Comparison of ENCODE assay signal across 16 mouse cellular contexts in the genomic region with DNA sequence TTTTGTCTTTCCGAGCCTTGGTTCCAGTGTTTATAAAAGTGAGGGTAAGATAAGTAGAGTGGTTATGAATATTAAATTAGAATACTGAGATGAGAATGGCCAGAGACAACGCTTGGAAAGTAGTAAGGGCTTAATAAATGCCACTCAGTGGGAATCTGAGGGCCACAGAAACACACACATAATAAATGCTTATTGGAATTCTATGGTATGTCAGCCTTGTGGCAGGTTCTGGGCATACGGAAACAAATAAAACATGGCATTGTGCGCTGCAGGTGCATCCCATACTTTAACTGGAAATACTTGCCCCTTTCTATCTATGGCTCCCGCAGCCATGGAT. TPM values are rescaled to one million over a fixed set of nuclear protein-coding genes. Genes with fewer than 3 reads are reported as not detected.
DNase-seq lines count a peak whose midpoint lies in the region; ATAC-seq and TF ChIP-seq lines count a peak whose summit lies in the region.
"Had no signal": no experiment of that assay in that cellular context is flagged by ENCODE, and none has a peak within 500 bp of the region (broad histone marks: within the 10 kb centered on the region; RNA-seq: fewer than 3 reads in every experiment).

No protein-coding gene starts in this region.

- peaks cover 7% of the 10 kb centered on the region for H3K4me1 ChIP-seq in cortical plate, adult 2 months (ENCODE audit: control insufficient read depth, insufficient read depth, low read length)
- H3K4me1 ChIP-seq in forebrain, embryonic 12.5 days, result peaks cover 28% of the 10 kb centered on the region
- H3K4me1 ChIP-seq in hindbrain, embryonic 13.5 days (replicated peaks), result peaks cover 45% of the 10 kb centered on the region
- H3K4me1 ChIP-seq in midbrain, embryonic 14.5 days (ENCODE audit: control insufficient read depth, insufficient read depth, low read length), result peaks cover 19% of the 10 kb centered on the region
- H3K4me1 ChIP-seq: stomach, embryonic 15.5 days had no signal

- 0 out of 2 replicates have a peak overlapping the region, but pooled peaks have one; percentile 18 for H3K27ac ChIP-seq in cortical plate, adult 2 months (ENCODE audit: insufficient read depth, low read length)
- peak overlapping the region; percentile 89 for H3K27ac ChIP-seq in forebrain, embryonic 12.5 days
- H3K27ac ChIP-seq in hindbrain, embryonic 13.5 days, result peak overlapping the region; percentile 82
- H3K27ac ChIP-seq in midbrain, embryonic 14.5 days (replicated peaks; ENCODE audit: low read depth, low read length), result peak overlapping the region; percentile 84
- H3K27ac ChIP-seq: heart, embryonic 15.5 days; limb, embryonic 13.5 days; stomach, embryonic 15.5 days had no signal

- no peak overlapping the region for H3K4me3 ChIP-seq in cortical plate, adult 2 months (ENCODE audit: insufficient read depth, low read length)
- H3K4me3 ChIP-seq in forebrain, embryonic 12.5 days (replicated peaks), result no peak overlapping the region
- no peak overlapping the region for H3K4me3 ChIP-seq in hindbrain, embryonic 13.5 days
- H3K4me3 ChIP-seq in midbrain, embryonic 14.5 days (replicated peaks; ENCODE audit: low read depth, low read length), result no peak overlapping the region
- H3K4me3 ChIP-seq: heart, embryonic 15.5 days; limb, embryonic 13.5 days; stomach, embryonic 15.5 days had no signal

- no peak for DNase-seq in midbrain, embryonic 14.5 days
- no peak for DNase-seq in adrenal gland, postnatal 36 days
- no peak for DNase-seq in gastrocnemius, postnatal 14 days
- DNase-seq in thymus, postnatal 14 days, result no peak
- no peak for DNase-seq in frontal cortex, postnatal 25 days (ENCODE audit: low spot score in 2 of 2)
- DNase-seq: cerebellum, postnatal 10 days; spleen, adult 18-20 months; thymus, postnatal 25 days had no signal

- H3K27me3 ChIP-seq in forebrain, embryonic 12.5 days, result no peaks in the 10 kb centered on the region
- no peaks in the 10 kb centered on the region for H3K27me3 ChIP-seq in hindbrain, embryonic 13.5 days
- H3K27me3 ChIP-seq in midbrain, embryonic 14.5 days (ENCODE audit: control insufficient read depth, insufficient read depth, low read length), result no peaks in the 10 kb centered on the region
- H3K27me3 ChIP-seq: heart, embryonic 15.5 days; limb, embryonic 13.5 days; stomach, embryonic 15.5 days had no signal

- no peak overlapping the region for H3K9ac ChIP-seq in forebrain, embryonic 12.5 days
- no peak overlapping the region for H3K9ac ChIP-seq in hindbrain, embryonic 13.5 days
- H3K9ac ChIP-seq in midbrain, embryonic 14.5 days (replicated peaks; ENCODE audit: low read length), result no peak overlapping the region
- H3K9ac ChIP-seq: heart, embryonic 15.5 days; limb, embryonic 13.5 days; stomach, embryonic 15.5 days had no signal

- no peak for TF ChIP-seq CTCF in cortical plate, adult 2 months (IDR thresholded peaks at IDR 0.05; ENCODE audit: extremely low read depth, insufficient read depth, low read length)

- peak overlapping the region; percentile 26; the same call in 1 of the 2 replicates for H3K4me2 ChIP-seq in forebrain, embryonic 12.5 days
- 0 out of 2 replicates have a peak overlapping the region, but pooled peaks have one; percentile 0 for H3K4me2 ChIP-seq in hindbrain, embryonic 13.5 days
- peak overlapping the region; percentile 31 for H3K4me2 ChIP-seq in midbrain, embryonic 14.5 days (ENCODE audit: low read length)
- H3K4me2 ChIP-seq: heart, embryonic 15.5 days; limb, embryonic 13.5 days; stomach, embryonic 15.5 days had no signal

- no peaks in the 10 kb centered on the region for H3K36me3 ChIP-seq in forebrain, embryonic 12.5 days (replicated peaks)
- H3K36me3 ChIP-seq in hindbrain, embryonic 13.5 days, result no peaks in the 10 kb centered on the region
- no peaks in the 10 kb centered on the region for H3K36me3 ChIP-seq in midbrain, embryonic 14.5 days (ENCODE audit: control insufficient read depth, insufficient read depth, low read length)
- H3K36me3 ChIP-seq: heart, embryonic 15.5 days; limb, embryonic 13.5 days; stomach, embryonic 15.5 days had no signal

- peak; percentile 25; the same call in 1 of the 2 replicates for ATAC-seq in forebrain, embryonic 12.5 days (ENCODE audit: low FRiP score)
- ATAC-seq in hindbrain, embryonic 13.5 days (ENCODE audit: low FRiP score), result peak; percentile 34
- ATAC-seq in midbrain, embryonic 14.5 days (ENCODE audit: low FRiP score, low TSS enrichment), result peak; percentile 32
- ATAC-seq: CD4-positive, CD25-positive, alpha-beta regulatory T cell, adult 4 months; inflammation-experienced regulatory T-cells, adult 6 months had no signal

- no peaks in the 10 kb centered on the region for H3K9me3 ChIP-seq in forebrain, embryonic 12.5 days
- no peaks in the 10 kb centered on the region for H3K9me3 ChIP-seq in hindbrain, embryonic 13.5 days
- no peaks in the 10 kb centered on the region for H3K9me3 ChIP-seq in midbrain, embryonic 14.5 days (ENCODE audit: control insufficient read depth, low read length)
- H3K9me3 ChIP-seq: heart, embryonic 15.5 days; limb, embryonic 13.5 days; stomach, embryonic 15.5 days had no signal

- 45% methylated on average over 5 of the region's 5 CpGs for WGBS in forebrain, embryonic 12.5 days
- WGBS in hindbrain, embryonic 13.5 days, result 43% methylated on average over 5 of the region's 5 CpGs
- WGBS in midbrain, embryonic 14.5 days, result 29% methylated on average over 5 of the region's 5 CpGs

- no peak for TF ChIP-seq POLR2A in cortical plate, adult 2 months (IDR thresholded peaks at IDR 0.05; ENCODE audit: extremely low read depth, insufficient read depth, low read length)

- intact Hi-C loops in gastrocnemius, postnatal 14 days (cut with DNase I; ENCODE audit: low total_unique reads), result no loop called here

RNA-seq across cellular contexts. Expression of gene Cpeb4, which starts 24.6 kb away (rescaled TPM):
- polyA plus RNA-seq in cortical plate, adult 2 months (2012; rRNA removed), result 52.1 and 53.5 TPM in 2 replicates
- polyA plus RNA-seq in forebrain, embryonic 12.5 days (2016; fragmentation: Nextera tagmentation; extraction: Ambion mirVana), result 11.7 and 14.0 TPM in 2 replicates
- 16.0 and 16.1 TPM in 2 replicates for polyA plus RNA-seq in hindbrain, embryonic 13.5 days (2015; fragmentation: Nextera tagmentation; extraction: Ambion mirVana)
- 32.2 and 34.5 TPM in 2 replicates for polyA plus RNA-seq in midbrain, embryonic 14.5 days (2014; fragmentation: Nextera tagmentation; extraction: Ambion mirVana)
- total RNA-seq in adrenal gland, postnatal 36 days (2021), result 100 to 1,000 TPM; 136 to 373 TPM
- 10 to 100 TPM; 63.1 to 66.2 TPM for total RNA-seq in gastrocnemius, postnatal 14 days (2021)

Comparison
In these comparisons a context has a peak if more than half of its experiments do, and no peak if none do; other contexts are left out.
1. H3K27ac ChIP-seq: peak in every context shown above with its lines; median percentile 89 in forebrain, embryonic 12.5 days; 84 in midbrain, embryonic 14.5 days; 82 in hindbrain, embryonic 13.5 days; 18 in cortical plate, adult 2 months.